Mouse (Mus musculus): ENCODE results near the gene Bach2.

Gene Bach2

DNA sequence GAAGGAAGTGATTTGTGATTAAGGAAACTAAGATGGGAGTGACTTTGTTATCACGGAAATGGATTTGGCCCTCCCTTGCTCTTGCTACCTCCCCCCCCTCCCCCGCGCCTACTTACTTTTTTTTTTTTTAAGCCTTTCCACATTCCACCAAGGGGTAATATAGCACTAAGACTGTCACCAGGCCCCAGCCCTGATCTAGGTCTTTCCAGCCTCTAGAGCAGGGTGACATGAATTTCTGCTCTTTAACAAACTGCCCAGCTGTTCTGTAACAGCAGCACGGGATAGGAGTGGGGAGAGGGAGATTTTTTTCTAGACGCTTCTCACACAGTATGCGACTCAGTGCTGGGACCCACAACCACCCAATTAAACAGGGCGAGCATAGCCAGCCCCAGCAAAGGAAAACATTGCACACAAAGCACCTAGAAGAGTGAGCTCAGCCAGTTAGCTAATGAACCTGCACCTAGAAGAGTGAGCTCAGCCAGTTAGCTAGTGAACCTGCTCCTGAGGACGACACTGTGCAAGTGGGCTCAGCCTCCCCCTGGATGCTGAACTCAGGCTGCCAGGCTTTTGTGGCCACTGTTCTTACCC is 10.5 kb upstream of the Bach2 start:
- no peak for DNase-seq

DNA sequence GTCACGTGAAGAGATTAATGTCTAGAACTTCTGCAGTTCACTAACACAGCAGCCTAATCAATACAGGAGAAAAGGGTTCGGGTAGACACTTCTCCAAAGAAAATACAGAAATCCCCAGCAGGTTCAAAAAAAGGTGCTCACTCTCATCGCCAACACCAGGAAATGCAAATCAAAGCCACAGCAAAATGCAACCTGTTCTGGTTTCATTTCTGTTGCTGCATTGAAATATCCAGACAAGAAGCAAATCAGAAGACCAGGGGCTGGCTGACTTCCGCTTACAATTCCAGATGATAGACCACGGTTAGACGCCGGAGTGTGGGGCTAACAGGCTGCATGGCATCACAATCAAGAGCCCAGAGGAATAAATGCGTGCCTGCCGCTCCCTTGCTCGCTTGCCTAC is 9.3 kb upstream of the Bach2 start:
- no peak for DNase-seq

DNA sequence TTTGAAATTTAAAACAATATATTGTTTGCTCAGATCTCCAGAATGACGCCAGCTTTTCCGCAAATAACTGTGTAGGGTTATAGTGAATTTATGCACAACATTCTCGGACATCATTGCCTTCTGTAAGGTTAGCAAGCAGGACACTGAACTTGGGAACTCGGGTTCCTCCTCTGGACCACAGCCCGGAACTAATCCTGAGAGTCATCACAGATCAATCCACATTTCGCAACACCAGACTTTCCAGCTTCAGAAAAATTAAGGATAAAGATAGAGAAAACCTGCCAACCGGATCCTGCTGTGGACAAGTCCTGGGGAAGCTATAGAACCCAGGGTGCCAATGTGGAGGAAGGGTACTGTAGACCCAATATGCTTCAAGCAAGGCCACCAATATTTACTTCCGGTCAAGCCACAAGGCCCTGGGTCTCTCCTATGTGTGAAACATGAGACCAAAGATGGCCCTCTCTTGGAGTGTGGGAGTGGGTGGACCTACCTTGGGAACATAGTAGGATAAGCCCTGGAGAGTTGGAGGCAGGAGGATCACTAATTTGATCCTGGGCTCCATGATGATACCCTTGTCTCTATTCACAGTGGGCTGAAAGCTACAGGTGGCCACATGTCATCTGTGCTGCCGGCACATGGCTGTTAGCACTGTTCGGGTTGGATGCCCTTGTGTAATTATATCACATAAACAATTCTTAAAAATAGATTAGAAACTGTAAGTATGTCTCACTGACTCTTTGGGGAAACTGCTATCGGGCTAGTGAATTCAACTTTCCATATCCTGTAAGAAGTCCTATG is 7.1 kb upstream of the Bach2 start:
- no peak for DNase-seq

DNA sequence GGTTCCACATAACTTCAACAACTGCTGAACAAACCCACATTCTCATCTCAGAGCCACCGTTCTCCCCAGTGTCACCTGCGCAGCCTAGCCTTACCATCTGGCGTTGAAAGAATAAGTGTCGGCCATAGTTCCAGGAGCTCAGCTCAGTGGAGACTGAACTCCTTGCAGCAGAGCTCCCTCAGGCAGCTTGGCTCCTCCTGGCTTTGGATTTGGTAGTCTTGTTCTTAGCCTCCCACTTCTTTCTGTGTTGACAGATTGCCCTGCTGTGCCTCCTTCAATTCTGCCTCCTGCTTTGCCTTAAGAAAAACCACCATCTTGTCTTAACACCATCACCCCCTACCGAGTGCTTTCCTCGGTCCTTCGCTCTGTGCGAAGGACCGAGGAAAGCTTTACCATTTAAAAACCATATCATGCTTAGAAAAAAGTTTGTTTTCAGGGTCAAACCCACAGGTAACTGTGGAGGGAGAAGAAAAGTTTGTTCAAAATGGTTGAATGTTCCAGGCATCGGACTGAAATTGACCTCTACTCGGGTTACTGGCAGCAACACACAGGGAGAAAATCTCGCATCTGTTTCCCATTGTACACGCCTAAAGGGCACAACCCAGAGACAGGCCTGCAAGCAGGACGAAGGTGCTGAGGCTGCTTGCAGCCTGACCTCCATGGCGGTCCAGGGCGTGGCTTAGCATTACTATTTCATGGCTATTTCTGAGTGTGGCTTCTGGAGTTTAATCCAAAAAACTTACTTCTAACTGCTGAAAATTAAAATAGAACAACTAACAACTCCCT is 2.5 kb upstream of the Bach2 start:
- no peak for DNase-seq

DNA sequence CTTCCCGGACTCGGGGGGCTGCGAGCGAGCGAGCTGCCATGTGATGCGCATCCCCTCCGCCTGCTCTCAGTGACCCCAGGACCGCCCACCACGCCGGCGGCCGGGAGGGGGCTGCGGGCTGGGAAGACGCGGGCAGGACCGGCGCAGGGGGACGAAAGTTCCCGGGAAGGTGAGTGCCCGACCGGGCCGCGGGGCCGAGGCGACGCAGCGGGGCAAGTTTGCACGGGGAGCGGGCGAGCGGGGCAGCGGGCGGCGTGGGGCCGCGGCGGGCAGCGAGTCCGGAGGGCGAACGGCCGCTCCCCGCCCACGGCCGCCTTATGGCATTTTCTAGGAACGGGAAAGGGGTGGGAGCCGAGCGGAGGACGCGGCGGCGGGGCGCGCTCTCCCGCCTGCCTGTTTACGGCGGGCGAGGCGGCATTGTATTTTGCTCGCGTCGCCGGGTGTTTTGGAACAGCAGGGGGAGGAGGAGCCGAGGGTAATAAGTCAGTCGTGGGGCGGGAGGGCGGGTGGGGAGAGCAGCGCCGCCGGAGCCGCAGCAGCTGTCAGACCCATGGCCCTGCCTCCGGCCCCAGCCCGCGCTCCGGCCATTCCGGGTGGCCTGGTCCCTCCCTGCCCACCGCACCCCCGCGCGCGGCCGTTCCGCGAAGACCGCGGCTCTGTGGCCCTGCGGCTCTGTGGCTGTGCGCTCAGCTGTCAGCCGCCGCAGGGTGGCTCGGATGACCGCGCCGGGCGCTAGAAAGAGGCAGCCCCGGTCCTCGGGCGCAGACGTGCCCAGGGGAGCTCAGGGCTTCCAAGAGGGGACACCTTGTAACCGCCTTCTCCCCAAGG is 531 bp downstream of the Bach2 start:
- peak; percentile 73 for DNase-seq

DNA sequence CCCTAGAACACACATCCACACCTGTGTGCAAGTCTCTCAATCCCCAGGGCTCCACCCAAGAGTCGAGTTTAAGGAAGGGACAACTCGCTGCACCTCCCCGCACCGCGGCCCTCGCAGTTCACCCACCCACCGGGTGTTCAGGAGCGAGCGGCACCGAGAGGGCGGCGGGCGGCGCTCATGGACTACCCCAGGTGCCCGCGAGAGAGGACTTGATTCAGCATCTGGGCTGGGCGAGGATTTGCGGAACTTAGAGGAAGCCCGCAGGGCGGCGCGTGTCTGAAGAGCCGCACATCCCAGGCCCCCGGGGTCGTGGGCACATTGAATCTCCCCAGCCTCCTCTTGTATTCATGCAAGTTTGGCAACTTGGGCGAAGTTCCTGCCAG is 1.1 kb downstream of the Bach2 start:
- peak; percentile 71 for DNase-seq

DNA sequence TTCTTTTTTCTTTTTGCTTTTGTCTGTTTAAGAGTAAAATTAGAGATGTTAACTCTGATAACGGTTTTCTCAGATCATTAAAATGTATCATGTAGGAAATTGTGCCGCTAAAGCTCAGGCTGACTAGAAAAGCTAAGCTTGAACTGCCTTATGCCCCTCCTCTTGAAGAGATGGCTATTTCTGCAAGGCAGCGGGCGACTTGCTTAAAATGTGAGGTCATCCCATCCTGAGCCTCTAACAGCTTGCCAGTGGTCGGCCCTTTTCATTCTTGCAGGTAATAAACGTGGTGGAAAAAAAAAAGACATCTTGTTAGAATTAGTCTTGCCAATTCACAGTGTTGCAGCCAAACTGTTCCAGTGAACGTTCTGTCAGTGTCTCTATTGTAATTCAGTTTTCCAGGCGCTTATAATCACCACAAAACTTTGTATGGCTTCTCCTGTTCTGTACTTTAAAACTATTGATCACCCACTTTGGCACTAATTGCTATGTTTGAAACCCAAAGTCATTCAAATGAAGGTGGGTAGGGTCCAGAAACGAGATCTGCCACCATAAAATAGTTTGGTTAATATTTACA is 1.9 kb downstream of the Bach2 start:
- DNase-seq: no peak

DNA sequence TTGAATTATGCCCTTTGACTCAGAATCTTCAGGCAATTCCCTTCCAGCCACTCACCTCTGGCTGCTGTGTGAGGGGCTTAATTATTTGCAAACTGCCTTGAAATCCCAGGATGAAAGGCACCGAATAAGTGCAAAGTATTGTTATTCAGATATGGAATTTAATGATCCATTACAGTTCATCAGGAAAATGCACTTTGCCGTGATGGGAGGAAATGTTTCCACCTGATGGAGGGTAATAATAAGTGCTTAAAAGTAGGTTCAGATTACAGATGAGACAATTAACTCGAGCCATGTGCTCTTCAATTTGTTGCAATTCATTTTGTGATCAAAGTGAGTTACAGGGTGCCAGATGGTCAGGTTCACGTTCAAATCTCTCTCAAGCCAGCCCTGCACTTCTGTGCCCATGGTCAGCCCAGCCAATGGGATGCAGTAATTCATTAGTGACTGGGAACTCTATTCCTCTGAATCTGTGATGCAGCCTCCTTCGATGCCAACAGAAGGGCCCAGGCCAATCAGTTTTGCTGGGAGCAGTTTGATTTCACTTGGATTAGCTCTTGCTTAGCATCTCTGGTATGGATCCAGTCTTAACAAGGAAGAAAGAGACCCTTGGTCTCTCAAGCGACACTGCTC is 2.9 kb downstream of the Bach2 start:
- DNase-seq: no peak

DNA sequence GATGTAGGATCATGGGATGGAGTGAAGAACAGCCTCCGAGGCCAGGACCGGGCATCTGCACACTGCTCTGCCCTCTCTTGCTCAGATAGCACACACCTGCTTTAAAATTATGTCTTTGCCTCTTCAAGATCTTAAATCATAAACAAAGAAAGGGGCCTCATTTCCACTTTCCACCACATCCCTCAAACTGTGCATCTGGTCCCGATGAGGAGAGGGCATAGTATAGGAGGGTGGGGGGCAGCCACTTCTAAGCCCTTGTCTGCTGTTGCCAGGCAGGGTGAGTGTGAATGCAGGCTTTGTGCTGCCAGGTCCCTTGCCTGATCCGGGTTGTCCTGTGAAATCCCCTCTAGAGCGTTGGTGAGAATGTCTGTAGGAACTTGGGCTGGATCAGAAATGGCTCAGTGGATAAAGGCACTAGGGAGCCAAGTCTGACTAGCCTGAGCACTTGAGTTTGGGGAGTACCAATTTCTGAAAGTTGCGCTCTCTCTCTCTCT is 3.6 kb downstream of the Bach2 start:
- DNase-seq: no peak

DNA sequence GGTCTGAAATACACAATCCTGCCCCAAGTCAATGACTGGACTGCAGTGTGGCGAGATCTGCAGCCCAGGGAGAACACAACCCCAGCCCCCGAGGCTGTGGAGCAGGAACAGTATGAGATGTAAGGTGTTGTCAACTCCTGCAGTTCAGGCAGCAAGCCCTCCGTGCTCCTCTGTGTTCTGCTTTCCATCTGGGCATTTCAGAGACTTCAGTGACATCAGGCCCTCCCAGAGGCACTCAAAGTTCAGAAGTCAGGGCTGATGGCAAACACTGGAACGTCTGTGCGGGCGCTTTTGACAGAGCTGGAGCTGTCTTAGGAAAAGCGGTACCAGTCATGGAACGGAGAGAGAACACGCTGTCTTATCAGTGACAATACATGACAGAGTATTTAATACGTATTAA is 4.9 kb downstream of the Bach2 start:
- DNase-seq: no peak

DNA sequence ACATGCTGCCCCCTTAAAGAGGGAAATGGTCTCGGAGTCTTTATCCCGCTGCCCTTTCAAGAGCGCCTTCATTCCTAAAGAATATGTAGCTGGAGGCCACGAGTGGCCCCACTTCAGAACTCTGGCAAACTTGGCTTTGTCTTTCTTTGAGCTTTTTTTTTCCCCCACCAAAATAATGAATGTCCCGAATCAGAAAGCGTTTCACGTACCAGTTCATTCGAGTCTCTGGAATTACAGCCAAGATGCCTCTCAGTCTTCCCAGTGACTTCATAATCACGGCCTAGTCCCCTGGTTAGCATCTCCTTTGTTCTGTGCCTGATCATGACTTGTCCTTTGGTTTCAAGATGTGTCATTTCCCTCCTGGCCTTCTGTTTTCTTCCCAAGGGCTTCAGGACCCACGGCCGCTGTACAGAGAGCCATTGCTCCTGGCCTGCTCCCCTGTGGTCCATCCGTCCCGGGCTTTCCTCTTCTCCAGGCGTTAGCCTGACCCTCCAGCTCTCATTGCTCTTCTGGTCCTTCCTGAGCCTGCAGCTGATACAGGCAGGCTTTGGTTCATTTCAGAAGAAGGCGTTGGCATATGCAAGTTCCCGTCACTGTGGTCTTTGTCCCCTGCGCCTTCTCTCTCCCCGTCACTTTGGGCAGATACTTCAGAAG is 5.6 kb downstream of the Bach2 start:
- DNase-seq: no peak

DNA sequence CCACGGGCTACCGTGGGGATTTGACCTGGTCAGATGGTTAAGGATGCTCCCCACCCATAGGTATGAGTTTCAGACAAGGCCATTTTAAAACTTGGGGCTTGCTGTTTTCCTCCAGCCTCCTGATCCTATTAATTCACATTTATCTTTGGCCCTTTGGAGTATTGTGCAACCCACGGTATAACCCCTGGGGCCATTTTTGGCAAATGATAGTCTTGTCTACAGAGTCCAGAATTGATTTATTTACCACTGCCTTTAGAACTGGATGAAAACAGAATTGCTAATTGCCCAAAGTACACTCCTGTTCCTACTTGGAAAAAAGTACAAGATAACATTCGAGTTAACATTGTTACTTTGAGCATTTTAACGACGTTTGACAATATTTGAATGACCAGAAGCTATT is 7.0 kb downstream of the Bach2 start:
- no peak for DNase-seq

DNA sequence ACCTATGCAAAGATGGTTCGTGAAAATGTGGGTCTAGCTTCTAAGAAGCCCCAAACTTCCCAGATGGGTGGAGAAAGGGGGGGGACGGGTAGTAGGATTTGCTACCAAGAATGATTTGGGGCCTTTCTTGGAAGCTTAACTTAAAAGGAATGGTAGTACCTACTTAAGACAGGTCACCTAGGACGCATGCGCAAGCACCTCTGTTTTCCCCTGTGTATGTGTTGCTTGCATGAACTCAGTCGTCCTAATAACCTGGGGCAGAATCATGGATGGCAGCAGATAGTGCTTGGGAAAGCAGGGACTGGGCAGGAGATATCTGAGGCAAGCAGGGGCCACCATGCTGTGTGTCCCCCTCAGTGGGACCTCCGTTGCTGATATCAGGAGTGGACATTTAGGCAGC is 7.4 kb downstream of the Bach2 start:
- no peak for DNase-seq

DNA sequence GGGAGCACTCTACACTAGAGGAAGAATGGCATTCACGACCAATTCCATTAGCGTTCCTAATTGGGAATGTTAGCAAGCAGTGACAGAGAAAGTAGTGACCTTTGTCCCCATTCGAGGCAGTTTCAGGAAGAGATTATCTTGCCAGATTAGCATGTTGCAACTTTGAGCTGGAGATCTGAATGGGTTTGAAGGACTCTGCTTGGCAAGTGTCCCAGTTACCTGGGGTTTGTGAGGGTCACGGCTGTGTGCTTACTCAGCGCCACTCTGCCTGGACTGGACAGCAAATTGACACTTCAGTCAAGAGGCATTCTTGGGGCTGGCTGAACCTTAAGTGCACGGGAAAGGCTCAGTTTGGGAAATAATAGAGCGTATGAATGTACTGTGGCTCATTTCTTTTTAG is 8.2 kb downstream of the Bach2 start:
- DNase-seq: no peak

DNA sequence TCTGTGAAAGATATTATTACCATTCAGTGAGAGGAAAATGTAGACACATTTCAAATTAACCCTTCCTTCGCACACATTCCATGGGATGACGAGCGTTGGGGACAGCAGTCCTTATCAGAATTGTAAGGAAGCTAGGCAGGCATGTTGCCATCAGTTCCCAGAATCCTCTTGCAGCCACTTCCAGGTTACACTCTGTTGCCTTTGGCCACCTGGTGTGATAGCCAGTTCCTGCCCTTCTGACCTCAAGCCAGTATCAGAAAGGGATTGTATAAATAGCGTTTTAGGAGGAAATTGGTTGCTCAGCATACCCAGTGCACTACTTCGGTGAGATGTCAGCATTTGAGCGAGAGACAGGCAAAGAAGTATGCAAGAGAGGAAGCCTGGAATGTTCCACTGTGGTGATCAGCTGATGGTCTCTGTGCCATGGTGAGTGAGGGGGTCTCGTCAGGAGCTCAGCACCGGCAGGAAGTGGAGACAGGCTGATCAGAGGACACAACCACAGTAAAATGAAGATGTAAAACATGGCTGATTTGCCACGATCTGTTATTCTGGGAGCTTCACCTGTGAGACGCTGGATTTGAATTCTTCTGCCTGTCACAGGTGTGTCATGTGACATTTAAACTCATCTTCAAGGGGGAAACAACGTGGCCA is 9.0 kb downstream of the Bach2 start:
- no peak for DNase-seq

DNA sequence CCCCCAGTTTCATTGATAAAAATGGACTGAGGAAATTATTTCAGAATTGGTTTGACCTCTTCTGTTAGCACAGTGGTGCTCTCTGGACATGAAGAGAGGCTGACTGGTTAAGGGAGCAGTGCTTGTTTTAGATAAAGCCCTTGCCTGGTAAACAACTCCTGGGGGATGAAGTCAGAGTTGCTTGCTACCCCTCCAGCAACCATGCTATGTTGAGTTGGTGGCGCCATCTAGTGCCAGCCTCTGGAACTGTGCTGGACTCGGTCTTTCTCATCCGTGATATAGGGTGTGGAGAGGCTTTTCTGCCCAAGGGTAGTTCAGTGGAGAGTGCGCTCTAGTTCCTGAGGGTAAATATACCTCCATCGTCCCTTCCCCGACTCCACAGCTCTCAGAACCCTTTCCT is 9.6 kb downstream of the Bach2 start:
- DNase-seq: peak; percentile 60

DNA sequence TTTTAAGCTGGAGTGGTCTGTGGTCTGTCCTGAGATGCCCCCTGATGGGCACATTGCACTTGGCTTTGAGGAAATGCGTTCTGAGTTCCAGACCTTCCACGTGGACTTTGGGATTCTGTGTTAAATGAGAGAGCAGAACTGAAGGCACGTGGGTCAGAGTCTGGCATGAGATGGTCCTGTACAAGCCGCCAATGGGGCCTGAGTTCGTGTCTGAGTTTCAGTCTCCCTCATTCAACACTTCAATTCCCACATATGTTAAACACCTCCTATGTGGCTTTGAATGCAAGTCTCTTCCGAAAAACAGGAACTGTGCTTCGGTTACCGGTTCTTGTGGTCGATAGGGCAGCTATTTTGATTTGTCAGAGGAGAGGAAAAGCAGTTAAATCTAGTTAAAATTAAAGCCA is 10.4 kb downstream of the Bach2 start:
- DNase-seq: no peak

DNA sequence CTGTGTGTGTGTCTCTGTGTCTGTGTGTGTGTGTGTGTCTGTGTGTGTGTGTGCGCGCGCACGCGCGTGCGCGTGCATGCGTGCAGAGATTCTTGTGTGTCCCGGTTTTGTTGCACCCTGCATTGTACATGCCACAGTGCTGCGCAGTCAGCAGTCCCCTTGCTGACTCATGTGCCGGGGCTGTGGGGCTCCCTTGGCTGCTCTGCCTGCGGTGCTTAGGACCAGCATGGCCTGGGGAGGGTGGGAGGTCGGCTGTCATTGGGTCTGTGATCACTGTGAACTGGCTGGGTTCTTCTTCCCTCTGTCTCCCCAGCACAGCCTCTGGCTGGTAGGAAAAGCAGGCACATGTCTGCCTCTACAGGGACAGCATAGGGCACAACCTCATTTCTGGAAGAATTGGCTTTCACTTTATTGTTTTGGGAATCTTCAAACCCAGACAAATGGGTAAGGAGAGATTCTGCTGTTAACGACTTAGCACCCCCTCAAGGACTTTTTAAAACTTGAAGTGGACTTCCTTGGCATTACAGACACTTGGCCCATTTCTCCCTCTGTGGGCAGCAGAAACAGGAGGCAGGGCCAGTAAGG is 11.2 kb downstream of the Bach2 start:
- DNase-seq: no peak

DNA sequence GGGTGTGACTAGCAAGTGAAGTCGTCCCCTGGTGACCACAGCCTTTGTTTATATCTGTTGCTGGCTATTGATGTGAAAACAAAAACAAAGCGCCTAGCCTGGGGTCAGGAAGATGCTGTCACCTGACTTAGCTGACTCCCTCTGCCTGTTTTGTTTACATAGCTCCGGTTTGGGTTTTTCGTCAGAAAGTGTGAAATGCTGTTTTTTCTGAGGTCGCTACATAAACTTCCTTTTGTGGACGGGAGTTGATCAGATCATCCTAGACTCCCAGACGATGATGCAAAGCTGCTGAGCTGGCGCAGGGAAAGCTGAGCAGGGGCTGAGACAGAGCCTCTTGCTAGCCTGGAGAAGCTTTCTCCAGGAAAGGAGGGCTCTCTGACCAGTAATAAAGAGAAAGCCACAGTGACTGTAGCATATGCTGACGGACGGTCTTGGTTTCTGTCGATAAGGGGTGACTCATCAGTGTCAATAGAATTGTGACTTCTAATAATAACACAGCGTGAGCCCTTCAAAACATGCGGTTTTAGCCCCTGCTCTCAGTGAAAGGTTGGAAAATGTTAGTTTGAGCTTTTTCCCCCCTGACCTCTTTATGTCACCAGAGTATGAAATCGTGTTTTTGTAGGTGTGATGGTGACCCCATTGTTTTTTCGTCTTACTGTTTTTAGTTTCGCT is 11.9 kb downstream of the Bach2 start:
- DNase-seq: no peak

DNA sequence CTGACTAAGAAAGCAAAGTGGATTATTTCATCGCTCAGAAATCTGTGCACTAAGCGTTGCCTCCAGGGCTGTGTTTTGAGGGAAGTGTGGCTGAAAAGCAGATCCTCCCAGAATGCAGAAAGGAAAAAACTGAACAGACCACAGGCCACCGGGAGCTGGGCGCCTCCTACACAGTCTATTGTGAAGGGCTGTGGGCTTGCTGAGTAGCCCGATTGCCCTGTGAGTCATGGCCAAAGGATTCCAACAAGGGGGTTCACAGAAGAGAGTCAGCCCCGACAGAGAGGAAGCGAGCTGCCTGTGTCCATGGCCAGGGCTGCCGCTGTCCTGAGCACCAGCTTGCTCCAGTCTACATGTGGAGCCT is 12.4 kb downstream of the Bach2 start:
- peak; percentile 35 for DNase-seq

All from cerebellum, adult 11-12 months (tissue).